Mouse (Mus musculus): Measurements from ENCODE around the gene Gm853.

DNA sequence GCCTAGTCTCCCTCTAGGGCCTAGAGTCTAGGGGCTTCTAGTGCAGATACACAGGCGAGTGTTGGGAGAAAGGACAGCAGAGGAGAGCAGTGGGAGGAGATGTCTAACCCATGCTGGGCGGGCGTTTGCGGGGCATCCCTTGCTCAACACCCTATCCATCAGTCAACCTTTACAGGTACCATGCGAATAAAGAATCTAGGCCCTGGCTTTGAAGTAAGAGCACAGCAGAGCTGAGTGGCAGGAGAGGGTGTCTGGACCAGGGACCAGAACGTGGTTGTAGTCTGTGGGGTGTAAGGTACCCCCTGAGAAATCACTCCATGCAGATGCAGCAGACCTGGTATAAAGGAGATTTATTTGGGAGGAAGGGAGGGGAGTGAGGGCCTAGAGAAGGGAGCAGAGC lies 58.1 kb downstream of the Gm853 start:
- no peak for TF ChIP-seq TAL1 (IDR thresholded peaks at IDR 0.05; ENCODE audit: low read length)
- TF ChIP-seq GATA1 (IDR thresholded peaks at IDR 0.05; ENCODE audit: low read length) = no peak

All from erythroblast, embryonic 14.5 days (primary cell).